Mouse (Mus musculus) testis, adult 2 months (tissue): ENCODE results near the gene Tgfb1i1.

Experiments used
- CTCF ChIP-seq: fragments of 200-500 bp; IDR thresholded peaks from 2 replicates; pipeline ENCODE4 v1.5.1; 2012; ENCODE audit warnings: low read depth, mild to moderate bottlenecking, inconsistent platforms, low read length, moderate library complexity; ENCODE audit not compliant: control insufficient read depth, insufficient read depth, insufficient replicate concordance
- POLR2A ChIP-seq: fragments of 200-500 bp; IDR thresholded peaks from 2 replicates; pipeline ENCODE4 v1.6.1; 2012; ENCODE audit warnings: low read depth, mild to moderate bottlenecking, inconsistent platforms, low read length, moderate library complexity; ENCODE audit not compliant: control insufficient read depth

- TF ChIP-seq POLR2A: no peak
- TF ChIP-seq CTCF: no peak
Measured at GRCm38 (mm10) chr7:128266056-128266455, 19.4 kb downstream of the Tgfb1i1 start.
